Mouse (Mus musculus) frontal cortex, postnatal 36 days (tissue): ENCODE measurements at regions not wholly inside any gene's neighbourhood (a gene's known extent, or its start where the extent isn't known, plus 50 kb on each side); places are given as distances from the start of the nearest gene placed in this dataset.

Source experiments
- DNase-seq, 2 experiments: peaks; one replicate each; pipeline ENCODE4 v3.0.0; 2022; ENCODE audit warnings: low spot score in 2 of 2

DNA sequence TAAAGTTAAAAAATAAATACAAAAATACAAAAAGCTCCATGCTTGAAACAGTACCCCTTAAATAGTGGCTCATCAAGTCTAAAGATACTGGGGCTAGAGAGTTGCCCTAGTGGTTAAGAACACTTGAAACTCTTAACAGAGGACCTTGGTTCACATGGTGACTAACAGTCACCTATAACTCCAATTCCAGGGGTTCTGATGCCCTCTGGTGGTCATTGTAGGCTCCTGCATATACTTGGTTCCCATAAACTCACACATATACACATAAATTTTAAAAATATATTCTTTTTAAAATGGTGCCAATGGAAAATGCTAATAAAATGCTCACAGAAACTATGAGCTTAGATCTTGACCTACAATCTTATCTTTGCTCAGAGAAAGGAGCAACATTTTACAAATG lies 286.4 kb downstream of the Pdcd6ip start:
- no peak for DNase-seq

DNA sequence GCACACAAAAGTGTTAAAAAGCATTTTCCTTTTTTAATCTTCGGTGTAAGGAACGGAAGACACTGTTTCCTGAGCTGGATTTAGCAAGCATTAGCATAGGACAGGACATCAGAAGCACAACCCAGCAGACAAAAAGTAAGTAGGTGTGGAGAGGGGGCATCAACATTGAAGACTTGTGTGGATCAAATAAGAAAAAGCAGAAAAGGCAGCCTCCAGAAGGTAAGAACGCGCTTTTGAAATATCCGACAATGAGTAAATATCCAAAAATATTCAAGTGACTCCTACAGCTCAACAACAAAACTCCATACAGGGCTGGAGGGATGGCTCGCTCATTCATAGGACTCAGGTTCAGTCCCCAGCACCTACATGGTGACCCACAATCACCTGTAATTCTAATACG lies 286.9 kb downstream of the Pdcd6ip start:
- DNase-seq, result no peak

DNA sequence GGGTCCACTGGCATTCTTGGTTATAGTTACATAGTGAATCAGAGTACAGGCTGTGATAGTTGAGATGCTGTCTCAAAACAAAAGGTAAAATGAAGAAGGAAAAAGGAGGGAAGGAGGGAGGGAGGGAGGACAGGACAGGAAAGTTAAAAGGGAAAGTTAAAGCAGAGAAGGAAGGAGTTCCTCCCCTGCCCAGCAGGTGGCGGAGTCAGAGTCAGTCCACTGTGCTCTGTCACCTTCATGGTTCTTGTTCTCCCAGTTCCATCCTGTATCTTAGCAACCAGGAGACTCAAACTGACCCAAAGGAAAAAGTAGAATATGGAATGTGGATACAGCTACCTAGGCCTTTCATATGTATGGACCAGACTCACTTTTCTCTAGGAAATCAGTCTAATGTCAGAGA lies 288.3 kb downstream of the Pdcd6ip start:
- DNase-seq, result no peak

DNA sequence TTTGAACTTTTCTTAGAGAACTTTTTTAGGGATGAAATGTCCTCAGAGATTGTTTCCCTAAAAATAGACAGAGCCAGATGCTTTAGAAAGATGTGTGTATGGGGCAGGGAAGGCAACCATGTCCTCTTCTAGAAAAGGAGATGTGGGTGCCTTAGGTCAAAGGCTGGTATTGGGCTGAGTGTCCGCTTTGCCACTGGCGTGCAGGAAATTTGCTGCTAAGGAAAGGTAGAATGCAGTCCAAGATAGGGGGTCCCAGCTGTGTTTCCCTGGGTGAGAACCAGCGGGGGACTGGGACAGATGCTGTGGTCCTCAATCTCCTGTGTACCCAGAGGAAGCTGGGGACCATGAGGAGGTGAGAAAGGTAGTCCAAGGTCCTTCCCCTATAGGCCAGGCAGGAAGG lies 291.0 kb downstream of the Pdcd6ip start:
- DNase-seq, result no peak

DNA sequence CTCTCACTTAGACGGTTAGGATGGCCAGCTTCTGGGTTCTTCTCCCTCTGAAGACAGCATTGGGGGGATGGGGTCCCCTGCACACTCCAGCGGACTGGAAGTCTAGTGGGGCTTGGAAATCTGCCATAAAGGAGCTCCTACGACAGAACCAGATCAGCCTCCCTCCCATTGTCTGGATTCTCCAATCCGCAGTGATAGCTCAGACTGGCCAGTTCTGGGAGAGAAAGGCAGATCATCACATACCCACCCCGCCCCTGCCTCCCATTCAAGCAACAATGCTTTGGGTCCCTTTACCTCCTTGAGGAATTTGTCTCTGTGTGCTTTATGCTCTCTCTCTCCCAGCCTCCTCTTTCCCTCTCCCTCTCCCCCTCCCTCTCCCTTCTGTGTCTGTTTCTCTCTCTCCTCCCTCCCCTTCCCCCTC lies 292.5 kb downstream of the Pdcd6ip start:
- DNase-seq, result no peak

DNA sequence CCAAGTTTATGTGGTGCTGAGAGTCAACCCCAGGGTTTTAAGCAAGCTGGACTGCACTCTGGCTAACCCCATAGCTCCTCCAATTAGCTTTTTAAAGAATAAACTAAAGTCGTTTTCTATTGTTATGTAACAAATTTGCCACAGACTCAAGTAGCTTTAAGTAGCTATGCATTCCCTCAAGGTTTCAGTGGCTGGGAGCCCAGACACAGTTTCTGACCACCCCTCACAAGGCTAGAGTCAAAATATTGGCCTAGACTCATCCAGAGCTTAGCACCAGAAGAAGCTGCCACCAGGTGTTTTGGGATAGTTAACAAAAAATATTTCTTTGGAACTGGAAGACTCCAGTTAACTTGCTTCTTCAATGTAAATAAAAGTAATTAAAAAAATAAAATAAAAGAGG lies 293.4 kb downstream of the Pdcd6ip start:
- no peak for DNase-seq

DNA sequence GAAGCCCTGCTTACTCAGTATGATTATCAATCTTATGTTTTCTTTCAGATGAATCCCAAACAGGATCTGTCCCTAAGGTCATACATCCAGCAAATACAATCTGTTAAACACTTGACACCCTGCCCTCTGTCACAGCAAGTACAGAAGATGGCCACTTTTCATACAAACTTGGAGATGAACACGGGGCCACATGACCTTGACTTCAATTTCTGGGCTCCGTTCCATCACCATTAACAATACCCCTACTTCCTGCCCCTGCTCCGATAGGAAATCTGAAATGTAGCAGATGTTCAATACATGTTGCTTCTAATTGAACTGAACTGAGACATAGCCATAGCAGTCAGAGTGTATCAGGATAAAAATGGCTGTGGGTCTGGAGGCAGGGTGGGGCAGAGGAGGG lies 294.2 kb downstream of the Pdcd6ip start:
- no peak for DNase-seq

DNA sequence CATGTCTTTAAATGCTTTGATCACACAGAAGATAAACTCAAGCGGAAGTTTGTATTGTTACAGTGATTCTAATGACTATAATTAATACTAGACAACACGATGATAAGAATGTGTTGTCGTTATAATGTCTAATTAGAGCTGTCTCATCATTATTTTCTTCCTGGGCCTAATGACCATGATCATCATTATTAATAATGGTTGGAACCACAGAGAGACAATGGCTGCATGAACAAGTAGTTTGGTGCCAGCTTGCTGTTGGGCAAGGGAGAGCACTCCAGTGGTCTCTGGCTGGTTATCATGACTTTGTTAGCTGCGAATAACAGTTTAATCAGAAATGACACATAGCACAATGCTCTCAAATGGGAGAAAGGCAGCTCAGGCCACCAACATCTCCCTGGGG lies 296.4 kb downstream of the Pdcd6ip start:
- no peak for DNase-seq

DNA sequence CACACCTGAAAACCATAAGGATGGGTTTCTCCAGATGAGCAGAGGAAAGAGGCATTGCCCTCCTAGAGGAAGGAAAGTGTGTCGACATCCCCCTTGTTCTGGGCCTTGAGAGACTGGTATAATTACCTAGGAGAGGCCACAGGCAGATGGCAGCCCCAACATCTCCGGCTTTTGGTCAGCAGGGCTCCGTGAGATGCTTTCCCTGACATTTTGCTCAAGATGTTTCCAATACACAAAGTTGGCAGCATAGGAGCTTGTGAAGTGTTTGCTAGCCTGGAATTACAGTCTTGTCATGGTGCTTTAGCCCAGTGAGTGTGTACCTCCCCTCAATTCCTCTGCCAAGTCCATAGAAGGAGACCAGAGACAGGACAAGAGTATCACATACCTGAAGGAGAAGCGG lies 299.5 kb downstream of the Pdcd6ip start:
- DNase-seq, result no peak

DNA sequence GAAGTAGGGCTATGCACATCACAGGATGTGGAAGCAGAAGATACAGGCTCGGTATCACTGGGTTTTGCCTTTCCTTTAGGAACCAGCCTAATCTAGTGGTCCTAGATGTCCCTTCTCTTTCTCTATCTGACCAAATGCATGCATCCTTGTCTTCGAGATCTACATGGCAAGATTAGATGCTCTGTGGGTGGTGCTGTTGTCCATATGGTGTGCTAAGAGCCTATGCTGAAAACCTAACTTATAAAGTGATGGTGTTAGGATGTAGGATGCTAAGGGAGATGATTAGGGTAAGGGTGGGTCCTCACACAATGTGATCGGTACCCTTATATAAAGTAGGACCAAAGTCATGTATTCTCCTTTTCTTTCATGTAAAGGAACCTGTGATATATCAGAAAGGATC lies 313.7 kb downstream of the Pdcd6ip start:
- no peak for DNase-seq

DNA sequence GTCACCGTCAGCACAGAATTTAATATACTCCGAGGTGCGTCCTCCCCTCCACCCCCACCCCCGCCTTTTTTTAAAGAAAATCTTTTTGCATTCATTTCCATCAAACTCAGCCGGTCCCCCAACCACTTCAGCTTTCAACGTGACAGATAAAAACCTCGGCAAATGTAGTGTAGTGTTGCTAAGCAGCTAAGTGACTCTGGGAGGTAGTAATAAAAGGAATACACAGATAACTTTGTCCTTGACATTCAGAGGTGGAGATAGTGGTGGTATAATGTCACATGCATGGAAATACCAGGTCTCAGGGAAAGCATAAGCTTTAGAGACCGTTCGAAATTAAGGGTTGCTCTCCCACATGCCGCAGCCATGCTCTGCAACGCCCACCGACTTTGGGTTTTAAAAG lies 320.7 kb downstream of the Pdcd6ip start:
- no peak for DNase-seq

DNA sequence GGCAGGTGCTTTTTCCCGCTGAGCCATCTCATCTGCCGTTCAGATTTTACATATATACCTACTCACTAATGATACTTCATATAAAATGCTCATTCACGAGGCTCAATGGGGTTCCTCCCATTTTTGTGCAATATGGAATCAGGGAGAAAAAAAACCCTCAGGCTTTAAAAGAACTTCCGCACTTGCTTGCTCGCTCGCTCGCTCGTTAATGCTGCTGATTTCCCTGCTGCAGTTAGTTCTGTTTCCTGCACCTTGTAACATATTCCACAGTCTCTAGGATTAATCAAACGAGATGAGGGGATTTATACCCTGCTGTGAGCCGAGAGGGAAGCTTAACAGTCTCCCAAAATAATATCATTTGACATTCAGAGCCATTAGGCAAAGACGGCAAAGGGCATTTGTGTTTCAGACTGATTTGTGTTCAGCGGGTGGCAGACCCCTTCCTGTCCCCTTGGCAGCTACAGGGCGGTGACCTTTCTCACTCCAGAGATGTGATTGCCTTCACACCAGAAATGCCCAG lies 326.4 kb downstream of the Pdcd6ip start:
- DNase-seq, result no peak

DNA sequence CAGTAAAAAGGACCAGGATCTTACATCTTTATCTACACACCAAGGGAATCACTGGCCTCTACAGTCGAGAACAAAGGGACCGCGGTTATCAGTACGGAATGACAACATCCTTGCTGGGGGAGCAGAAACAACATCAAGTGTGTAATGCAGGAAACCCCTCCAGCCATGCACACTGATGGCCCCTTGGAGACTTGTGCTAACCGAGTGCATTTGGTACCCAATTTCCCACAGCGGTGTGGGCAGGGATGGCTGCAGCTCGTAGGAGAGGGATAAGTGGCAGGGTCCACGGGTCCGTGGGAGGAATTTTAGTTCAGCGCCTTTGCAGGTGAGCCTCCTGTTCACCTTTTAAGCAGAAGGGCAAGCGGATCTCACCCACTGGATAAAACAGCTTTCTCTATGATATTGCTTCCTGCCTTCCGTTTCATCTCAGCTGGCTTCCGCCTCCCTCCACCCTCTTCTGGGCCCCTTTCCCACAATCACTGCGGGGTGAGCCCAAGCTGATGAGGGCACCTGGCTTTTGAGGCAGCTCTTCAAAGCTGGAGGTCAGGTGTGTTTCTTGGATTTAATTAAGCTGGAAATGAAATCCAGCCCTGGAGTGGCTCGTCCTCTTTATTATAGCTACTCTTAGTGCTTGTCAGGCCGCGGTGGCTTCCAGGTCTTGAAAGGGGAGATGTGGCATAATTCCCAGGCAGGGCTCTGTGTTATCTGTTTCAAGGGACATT lies 327.5 kb downstream of the Pdcd6ip start:
- DNase-seq, result no peak

DNA sequence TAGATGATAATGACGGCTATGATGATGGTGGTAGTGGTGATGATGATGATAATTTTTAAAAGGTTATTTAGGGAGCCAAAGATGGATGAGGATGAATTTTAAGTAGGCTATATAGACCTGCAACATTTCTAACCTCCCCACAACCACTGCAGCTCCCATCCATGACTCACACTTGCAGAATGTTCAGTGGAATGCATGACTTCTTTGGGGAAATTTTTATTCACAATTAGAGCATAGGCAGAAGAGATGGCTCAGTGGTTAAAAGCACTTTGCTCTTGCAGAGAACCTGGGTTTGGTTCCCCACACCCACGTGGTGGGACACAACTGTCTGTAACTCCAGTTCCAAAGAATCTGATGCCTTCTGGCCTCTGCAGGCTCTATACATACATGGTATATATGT lies 329.5 kb downstream of the Pdcd6ip start:
- DNase-seq, result no peak

DNA sequence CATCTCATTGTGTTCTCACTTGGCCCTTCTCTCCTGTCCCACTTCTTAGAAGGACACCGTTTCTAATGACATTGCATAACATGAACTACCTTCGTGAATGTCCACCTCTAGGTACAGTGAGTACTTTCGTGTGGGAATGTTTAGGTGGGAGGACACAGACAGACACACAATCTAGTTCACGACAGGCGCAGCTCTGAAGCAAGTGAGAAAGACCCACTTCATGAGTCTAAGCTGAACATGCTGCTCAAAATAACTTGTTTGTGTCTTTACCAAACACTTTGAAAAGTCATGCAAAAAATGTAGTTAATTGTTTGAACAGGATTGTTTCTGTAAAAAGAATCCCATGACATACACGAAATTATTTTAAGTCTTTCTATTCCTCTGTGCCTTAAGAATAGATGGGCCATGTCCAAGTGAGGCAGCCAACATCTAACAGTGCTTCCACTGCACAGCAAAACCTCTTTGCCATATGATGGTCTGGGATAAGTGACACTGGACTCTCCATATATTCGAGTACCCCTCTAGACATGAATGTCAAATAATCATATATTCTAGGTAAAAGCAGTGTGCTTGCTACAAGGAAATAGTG lies 336.2 kb downstream of the Pdcd6ip start:
- peak in 1 of 2 experiments; percentile 58 for DNase-seq

DNA sequence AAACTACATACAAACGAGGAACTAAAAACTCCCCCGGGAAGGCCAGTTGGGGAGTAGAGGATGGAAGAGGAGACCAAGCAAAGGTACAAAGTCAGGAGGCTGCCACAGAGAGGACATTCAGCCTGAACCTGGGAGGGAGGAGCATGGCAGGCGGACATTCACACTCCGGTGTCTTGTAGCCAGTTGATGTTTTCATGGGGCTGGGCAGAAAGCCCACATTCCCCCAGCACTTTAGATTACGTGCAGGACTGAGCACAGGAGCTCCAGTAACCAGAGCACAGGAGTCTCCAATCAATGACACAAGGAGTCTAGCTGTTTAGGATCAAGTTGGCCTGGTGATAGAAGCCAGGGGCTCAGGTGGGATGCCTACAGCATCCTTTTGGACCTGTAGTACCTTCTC lies 360.1 kb downstream of the Pdcd6ip start:
- peak in 1 of 2 experiments; percentile 6 for DNase-seq

DNA sequence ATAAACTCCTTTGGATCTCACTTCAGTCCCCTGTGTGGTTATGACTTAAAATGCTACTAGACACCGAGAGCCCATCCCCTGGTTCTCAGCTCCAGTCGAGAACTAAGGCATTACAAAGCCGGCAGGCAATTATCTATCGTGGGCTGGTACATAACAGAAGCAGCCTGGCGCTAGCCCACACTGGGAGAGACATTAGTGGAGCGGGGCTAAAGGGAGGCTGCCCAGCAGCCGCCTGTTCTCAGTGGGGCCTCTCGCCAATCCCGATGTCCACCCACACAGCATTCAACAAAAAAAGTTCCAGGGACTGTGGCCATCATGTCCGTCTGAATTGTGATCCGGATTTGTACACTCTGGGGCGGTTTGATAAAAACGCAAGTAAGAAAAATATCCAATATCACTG lies 361.5 kb downstream of the Pdcd6ip start:
- peak; percentile 61 to 62 for DNase-seq

DNA sequence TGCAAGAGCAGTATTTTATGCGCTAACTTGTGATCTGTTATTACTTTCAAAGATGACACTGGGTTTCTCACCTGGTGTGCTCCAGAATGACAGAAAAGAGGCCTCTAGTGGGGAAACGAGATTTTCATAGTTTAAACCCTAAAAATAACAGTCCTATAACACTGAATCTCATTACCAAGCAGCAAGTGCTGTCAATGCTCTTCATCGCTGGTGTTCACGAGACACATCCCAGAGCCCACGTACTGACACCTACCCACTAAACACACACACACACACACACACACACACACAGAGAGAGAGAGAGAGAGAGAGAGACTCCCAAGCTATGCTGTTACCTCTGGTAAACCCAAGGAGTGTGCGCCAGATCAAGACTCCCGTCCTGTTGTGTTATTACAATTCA lies 365.9 kb downstream of the Pdcd6ip start:
- peak; percentile 31 to 75 for DNase-seq

DNA sequence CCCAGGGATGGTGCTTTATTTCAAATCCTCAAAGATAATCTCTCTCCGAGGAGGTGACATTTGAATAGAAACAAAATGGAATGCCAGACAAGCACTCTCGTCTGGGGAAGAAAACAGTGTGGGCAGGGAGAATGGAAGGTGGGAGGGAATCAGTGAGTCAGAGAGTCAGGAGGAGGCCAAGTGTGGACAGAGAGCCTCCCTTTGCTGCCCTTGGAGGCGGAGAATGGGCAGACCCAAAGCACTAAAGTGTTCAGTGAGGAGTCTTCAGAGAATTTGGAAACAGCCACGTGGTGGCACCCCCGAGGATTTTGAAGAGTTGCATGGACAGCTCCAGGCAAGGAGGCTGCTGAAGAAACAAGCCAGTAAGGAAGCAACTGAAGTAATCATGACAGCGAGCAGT lies 367.2 kb downstream of the Pdcd6ip start:
- peak; percentile 61 to 68 for DNase-seq

DNA sequence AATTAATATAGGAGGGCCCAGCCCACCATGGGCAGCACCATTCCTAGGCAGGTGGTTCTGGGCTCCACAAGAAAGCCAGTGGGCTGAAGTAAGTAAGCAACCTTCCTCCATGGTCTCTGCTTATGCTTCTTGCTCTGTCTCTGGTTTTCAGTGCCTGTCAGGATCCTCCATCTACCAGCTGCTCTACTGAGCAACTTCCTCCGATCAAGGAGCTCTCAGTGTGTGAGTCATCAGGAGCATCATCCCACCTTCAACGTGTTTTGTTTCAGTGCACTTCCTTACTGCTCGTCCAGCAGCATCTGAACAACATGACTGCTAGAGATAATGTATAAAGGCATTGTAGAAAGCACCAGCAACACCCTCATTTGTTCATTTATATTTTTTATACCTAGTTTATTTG lies 368.0 kb downstream of the Pdcd6ip start:
- peak in 1 of 2 experiments; percentile 43 for DNase-seq

DNA sequence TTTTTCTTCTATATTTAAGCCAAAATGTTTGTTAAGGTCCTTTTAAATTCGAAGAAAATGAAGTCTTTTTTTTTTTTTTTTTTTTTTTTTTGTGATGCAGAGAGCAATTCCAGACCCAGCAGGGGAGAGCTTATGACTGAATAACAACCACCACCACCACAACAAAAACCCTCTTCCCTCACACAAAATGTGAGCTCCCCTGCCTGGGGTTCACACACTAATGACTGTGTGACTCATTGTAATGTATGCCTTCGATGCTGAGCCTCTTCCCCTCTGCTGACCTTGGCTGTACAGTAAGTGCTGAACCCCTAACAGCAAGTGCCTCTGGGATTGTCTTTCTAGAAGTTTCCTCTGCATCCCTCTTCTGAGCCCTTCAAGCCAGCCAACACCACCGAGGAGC lies 383.6 kb downstream of the Pdcd6ip start:
- no peak for DNase-seq

DNA sequence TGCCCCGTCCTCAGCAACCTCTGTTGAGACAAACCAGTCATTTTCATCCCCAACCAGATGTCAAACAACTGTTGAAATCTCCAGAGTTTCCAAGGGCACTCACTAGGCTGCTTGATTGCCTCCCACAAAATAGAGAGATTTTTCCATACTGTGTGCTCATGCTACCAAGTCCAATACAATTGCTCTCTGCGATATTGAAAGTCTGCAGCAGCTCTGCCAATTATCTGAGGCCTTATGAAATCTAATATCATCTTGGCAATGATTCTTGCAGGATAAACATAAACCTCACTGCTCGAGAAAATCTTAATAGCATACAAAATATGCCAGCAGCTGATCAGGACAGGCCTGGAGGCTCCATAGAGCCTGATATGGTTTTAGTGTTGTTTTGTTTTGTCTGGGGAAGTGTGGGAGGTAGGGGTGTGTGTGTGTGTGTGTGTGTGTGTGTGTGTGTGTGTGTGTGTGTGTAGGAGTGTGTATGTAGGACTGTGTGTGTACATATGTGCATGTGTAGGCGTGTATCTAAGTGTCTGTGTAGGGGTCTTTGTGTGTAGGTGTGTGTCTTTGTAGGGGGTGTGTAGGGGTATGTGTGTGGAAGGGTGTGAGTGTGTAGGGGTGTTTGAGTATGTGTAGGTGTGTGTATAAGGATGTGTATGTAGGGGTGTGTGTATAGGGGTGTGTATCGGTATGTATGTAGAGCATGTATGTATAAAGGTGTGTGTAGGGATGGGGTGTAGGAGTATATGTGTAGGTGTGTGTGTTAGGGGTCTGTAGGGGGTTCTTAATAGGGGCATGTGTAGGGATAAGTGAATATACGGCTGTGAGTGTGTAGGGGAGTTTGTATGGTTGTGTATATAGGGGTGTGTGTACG lies 398.1 kb downstream of the Pdcd6ip start:
- no peak for DNase-seq

DNA sequence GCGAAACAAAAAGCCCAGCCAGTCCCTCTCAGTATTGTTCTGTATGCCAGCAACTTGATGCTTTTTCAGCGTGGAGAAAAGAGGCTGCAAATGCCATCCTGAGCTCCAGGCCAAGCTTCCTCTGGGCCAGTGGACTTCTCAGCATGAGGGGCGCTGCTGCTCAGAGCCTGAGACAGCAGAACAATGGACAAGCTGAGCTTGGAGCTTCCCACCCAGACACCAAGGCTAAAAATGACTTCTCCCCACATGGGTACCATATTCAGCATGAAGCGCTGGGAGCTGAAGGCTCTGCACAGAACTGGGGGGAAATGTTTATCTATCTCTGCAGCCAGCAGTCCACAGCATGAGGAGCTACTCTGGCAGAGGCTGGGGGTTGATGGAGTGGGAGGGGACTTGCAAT lies 402.3 kb downstream of the Pdcd6ip start:
- DNase-seq, result peak in 1 of 2 experiments; percentile 51
